Comparison of ENCODE assay signal across 31 mouse cellular contexts in the genomic region with DNA sequence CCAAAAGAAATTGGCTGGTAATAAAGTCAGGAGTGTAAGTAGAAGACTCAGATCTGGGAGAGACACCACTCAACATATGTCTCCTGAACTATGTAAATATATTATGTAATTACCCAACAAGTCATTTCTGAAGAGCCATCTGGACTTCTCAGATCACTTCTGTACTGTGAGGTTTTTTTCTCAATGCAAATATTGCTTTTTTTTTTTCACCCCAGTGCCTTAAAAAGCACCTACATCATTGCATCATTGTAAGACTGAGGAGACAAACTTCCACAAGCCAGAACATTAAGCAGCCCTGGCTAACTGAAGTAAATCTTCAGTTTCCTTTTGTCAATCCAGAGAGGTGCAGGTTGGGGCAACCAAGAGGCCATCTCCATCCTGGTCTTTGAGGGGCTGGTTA. TPM values are rescaled to one million over a fixed set of nuclear protein-coding genes. Genes with fewer than 3 reads are reported as not detected.
A peak's percentile ranks its signal among the peaks of the same experiment; 100 is the strongest.
DNase-seq lines count a peak whose midpoint lies in the region; TF ChIP-seq lines count a peak whose summit lies in the region.
"Had no signal": no experiment of that assay in that cellular context is flagged by ENCODE, and none has a peak within 500 bp of the region (broad histone marks: within the 10 kb centered on the region; RNA-seq: fewer than 3 reads in every experiment).

No protein-coding gene starts in this region.

- TF ChIP-seq CTCF in cortical plate, adult 2 months (IDR thresholded peaks at IDR 0.05; ENCODE audit: extremely low read depth, insufficient read depth, low read length) = no peak

- no peak for TF ChIP-seq POLR2A in cortical plate, adult 2 months (IDR thresholded peaks at IDR 0.05; ENCODE audit: extremely low read depth, insufficient read depth, low read length)

- peak; percentile 42 for DNase-seq in left cerebral cortex, adult 11 months (ENCODE audit: low spot score)
- DNase-seq in left cerebral cortex, postnatal 10 days (ENCODE audit: extremely low spot score in 1 of 2, low spot score in 2 of 2) = no peak
- DNase-seq in right cerebral cortex, postnatal 25 days = peak; percentile 22
- no peak for DNase-seq in right cerebral cortex, postnatal 4 days
- DNase-seq in gastrocnemius, postnatal 25 days = no peak
- DNase-seq: adrenal gland, postnatal 10 days; cerebellum, adult 11-12 months; cerebellum, adult 9-11 months; gastrocnemius, adult 2 months; heart, adult 2 months; heart, postnatal 4 days; kidney, adult 8-10 months; liver, postnatal 0 days; lung, postnatal 36 days; spleen, adult 18-20 months; thymus, postnatal 4 days had no signal

- intact Hi-C loops in left cerebral cortex, postnatal 10 days (cut with DNase I) = no loop called here

- peak overlapping the region; percentile 60 for H3K27ac ChIP-seq in cortical plate, adult 2 months (ENCODE audit: insufficient read depth, low read length)
- H3K27ac ChIP-seq: embryonic facial prominence, embryonic 13.5 days; forebrain, embryonic 10.5 days; forebrain, embryonic 15.5 days; gastrocnemius, adult 2 months; heart, adult 2 months; hindbrain, embryonic 13.5 days; kidney, postnatal 0 days; limb, embryonic 13.5 days; stomach, postnatal 0 days had no signal

- H3K4me1 ChIP-seq in cortical plate, adult 2 months (ENCODE audit: control insufficient read depth, insufficient read depth, low read length) = peaks cover 6% of the 10 kb centered on the region
- H3K4me1 ChIP-seq: embryonic facial prominence, embryonic 13.5 days; forebrain, embryonic 10.5 days; forebrain, embryonic 15.5 days; heart, embryonic 12.5 days; hindbrain, embryonic 13.5 days; limb, embryonic 13.5 days had no signal

- no peak overlapping the region for H3K4me3 ChIP-seq in cortical plate, adult 2 months (ENCODE audit: insufficient read depth, low read length)
- H3K4me3 ChIP-seq: embryonic facial prominence, embryonic 13.5 days; forebrain, embryonic 10.5 days; forebrain, embryonic 15.5 days; gastrocnemius, adult 2 months; heart, adult 2 months; heart, embryonic 12.5 days; hindbrain, embryonic 13.5 days; limb, embryonic 13.5 days had no signal

RNA-seq across cellular contexts. Expression of gene Adtrp, which starts 55.8 kb away (rescaled TPM):
- total RNA-seq in left cerebral cortex, postnatal 10 days (2021) = under 1 TPM; 0.56 to 0.59 TPM
- 0.38 and 0.48 TPM in 2 replicates for polyA plus RNA-seq in cortical plate, adult 2 months (2012; rRNA removed)
- total RNA-seq in gastrocnemius, postnatal 25 days (2021) = under 1 TPM in 1 of 2 experiments, not detected in 1; 0.32 TPM
- total RNA-seq: G1E; gastrocnemius, adult 2 months had no signal
- polyA plus RNA-seq: C2C12; forebrain, embryonic 10.5 days; forebrain, embryonic 15.5 days; G1E; heart, embryonic 12.5 days; midbrain, embryonic 11.5 days; midbrain, embryonic 16.5 days; neural tube, embryonic 11.5 days; Patski had no signal

Comparison
In these comparisons a context has a peak if more than half of its experiments do, and no peak if none do; other contexts are left out.
1. DNase-seq: peak in left cerebral cortex, adult 11 months (single experiment) and right cerebral cortex, postnatal 25 days (single experiment); none in left cerebral cortex, postnatal 10 days (0 of 2), right cerebral cortex, postnatal 4 days (single experiment) and gastrocnemius, postnatal 25 days (single experiment).